Mouse (Mus musculus): ENCODE results near the gene Cd320.

DNA sequence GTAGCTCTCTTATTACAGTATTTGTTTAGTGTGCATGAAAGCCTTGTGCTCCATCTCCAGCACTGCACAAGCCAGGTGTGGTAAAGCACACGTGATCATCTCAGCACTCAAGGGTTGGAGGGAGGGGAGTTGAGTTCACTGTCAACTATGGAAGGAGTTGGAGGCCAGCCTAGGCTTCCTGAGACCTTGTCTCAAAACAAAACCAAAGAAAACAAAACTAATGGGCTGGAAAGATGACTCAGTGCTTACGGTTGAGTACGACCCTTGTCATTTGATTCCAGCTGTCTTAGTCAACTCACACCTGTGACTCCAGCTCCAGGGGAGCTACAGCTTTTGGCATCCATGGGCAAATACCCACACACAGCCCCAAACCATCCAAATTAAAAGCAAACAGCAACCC, 30.4 kb upstream of the Cd320 start:
- no peak for TF ChIP-seq CTCF (IDR thresholded peaks at IDR 0.05 in 2 of 3, conservative IDR thresholded peaks at IDR 0.05 in 1 of 3; ENCODE audit: control insufficient read depth in 1 of 3, insufficient read depth in 1 of 3, low read depth in 2 of 3, low read length in 3 of 3, poor library complexity in 1 of 3, severe bottlenecking in 1 of 3)
- no peak for TF ChIP-seq TBP (IDR thresholded peaks at IDR 0.05; ENCODE audit: low read depth, low read length)
- TF ChIP-seq EP300 (IDR thresholded peaks at IDR 0.05; ENCODE audit: low read depth in 1 of 2, low read length in 2 of 2), result no peak
- no peak for TF ChIP-seq GABPA (IDR thresholded peaks at IDR 0.05; ENCODE audit: low read depth, low read length)
- no peak for TF ChIP-seq SMC3 (IDR thresholded peaks at IDR 0.05; ENCODE audit: low read depth, low read length)
- no peak for TF ChIP-seq POLR2AphosphoS2 (IDR thresholded peaks at IDR 0.05; ENCODE audit: low read length)
- no peak for TF ChIP-seq RCOR1 (IDR thresholded peaks at IDR 0.05; ENCODE audit: low read depth, low read length)
- TF ChIP-seq JUND (IDR thresholded peaks at IDR 0.05; ENCODE audit: low read depth, low read length), result no peak
- TF ChIP-seq ETS1 (IDR thresholded peaks at IDR 0.05; ENCODE audit: low read depth, low read length), result no peak
- TF ChIP-seq TCF12 (IDR thresholded peaks at IDR 0.05; ENCODE audit: low read depth, low read length), result no peak

All from MEL (cell line).